Mouse (Mus musculus): ENCODE measurements at regions not wholly inside any gene's neighbourhood (a gene's known extent, or its start where the extent isn't known, plus 50 kb on each side); places are given as distances from the start of the nearest gene placed in this dataset.
"Not testable (repeated sequence)": the region's sequence is repeated elsewhere in the genome, so short reads cannot be mapped to it uniquely, and the experiment has no call there.

- no peak for DNase-seq (ENCODE audit: low read depth, low spot score)
Observed at GRCm38 (mm10) chr10:14333344-14333743, 212.1 kb downstream of the Adgrg6 start.

- DNase-seq (ENCODE audit: low read depth, low spot score) = no peak
Observed at GRCm38 (mm10) chr10:14332688-14333117, 212.8 kb downstream of the Adgrg6 start.

- no peak for DNase-seq (ENCODE audit: low read depth, low spot score)
Observed at GRCm38 (mm10) chr10:14328846-14329245, 216.6 kb downstream of the Adgrg6 start.

- no peak for DNase-seq (ENCODE audit: low read depth, low spot score)
Observed at GRCm38 (mm10) chr10:14326229-14326628, 219.2 kb downstream of the Adgrg6 start.

GRCm38 (mm10) chr10:14321503-14321902 is 224.0 kb downstream of the Adgrg6 start:
- peak; percentile 52 for DNase-seq (ENCODE audit: low read depth, low spot score)

GRCm38 (mm10) chr10:14315232-14315631 is 230.2 kb downstream of the Adgrg6 start:
- no peak for DNase-seq (ENCODE audit: low read depth, low spot score)

GRCm38 (mm10) chr10:14314607-14315006 is 230.9 kb downstream of the Adgrg6 start:
- no peak for DNase-seq (ENCODE audit: low read depth, low spot score)

GRCm38 (mm10) chr10:14314004-14314581 is 231.4 kb downstream of the Adgrg6 start:
- DNase-seq (ENCODE audit: low read depth, low spot score) = no peak

- DNase-seq (ENCODE audit: low read depth, low spot score) = no peak
Observed at GRCm38 (mm10) chr10:14312959-14313358, 232.5 kb downstream of the Adgrg6 start.

- no peak for DNase-seq (ENCODE audit: low read depth, low spot score)
Observed at GRCm38 (mm10) chr10:14311962-14312361, 233.5 kb downstream of the Adgrg6 start.

GRCm38 (mm10) chr10:14306811-14307210 is 238.6 kb downstream of the Adgrg6 start:
- DNase-seq (ENCODE audit: low read depth, low spot score) = no peak

- no peak for DNase-seq (ENCODE audit: low read depth, low spot score)
Observed at GRCm38 (mm10) chr10:14303476-14303875, 242.0 kb downstream of the Adgrg6 start.

- DNase-seq (ENCODE audit: low read depth, low spot score) = no peak
Observed at GRCm38 (mm10) chr10:14296147-14296546, 249.3 kb downstream of the Adgrg6 start.

GRCm38 (mm10) chr10:14292701-14293100 is 252.8 kb downstream of the Adgrg6 start:
- not testable (repeated sequence) for DNase-seq (ENCODE audit: low read depth, low spot score)

GRCm38 (mm10) chr10:14287551-14287950 is 257.9 kb downstream of the Adgrg6 start:
- DNase-seq (ENCODE audit: low read depth, low spot score) = peak; percentile 34

GRCm38 (mm10) chr10:14276631-14277030 is 268.8 kb downstream of the Adgrg6 start:
- DNase-seq (ENCODE audit: low read depth, low spot score) = no peak

GRCm38 (mm10) chr10:14275477-14275876 is 270.0 kb downstream of the Adgrg6 start:
- no peak for DNase-seq (ENCODE audit: low read depth, low spot score)

- peak; percentile 69 for DNase-seq (ENCODE audit: low read depth, low spot score)
Observed at GRCm38 (mm10) chr10:14270008-14270407, 275.5 kb downstream of the Adgrg6 start.

GRCm38 (mm10) chr10:14267641-14268040 is 277.8 kb downstream of the Adgrg6 start:
- DNase-seq (ENCODE audit: low read depth, low spot score) = no peak

GRCm38 (mm10) chr10:14239670-14240069 is 273.8 kb downstream of the Hivep2 start:
- DNase-seq (ENCODE audit: low read depth, low spot score) = no peak

- DNase-seq (ENCODE audit: low read depth, low spot score) = no peak
Observed at GRCm38 (mm10) chr10:14234896-14235604, 269.2 kb downstream of the Hivep2 start.

GRCm38 (mm10) chr10:14234005-14234602 is 268.2 kb downstream of the Hivep2 start:
- DNase-seq (ENCODE audit: low read depth, low spot score) = no peak

GRCm38 (mm10) chr10:14233335-14233734 is 267.5 kb downstream of the Hivep2 start:
- DNase-seq (ENCODE audit: low read depth, low spot score) = no peak

Data from ES-CJ7 (cell line).